Mouse (Mus musculus): Measurements from ENCODE around the gene Gpr171.
"Not testable (repeated sequence)": the region's sequence is repeated elsewhere in the genome, so short reads cannot be mapped to it uniquely, and the experiment has no call there.

DNA sequence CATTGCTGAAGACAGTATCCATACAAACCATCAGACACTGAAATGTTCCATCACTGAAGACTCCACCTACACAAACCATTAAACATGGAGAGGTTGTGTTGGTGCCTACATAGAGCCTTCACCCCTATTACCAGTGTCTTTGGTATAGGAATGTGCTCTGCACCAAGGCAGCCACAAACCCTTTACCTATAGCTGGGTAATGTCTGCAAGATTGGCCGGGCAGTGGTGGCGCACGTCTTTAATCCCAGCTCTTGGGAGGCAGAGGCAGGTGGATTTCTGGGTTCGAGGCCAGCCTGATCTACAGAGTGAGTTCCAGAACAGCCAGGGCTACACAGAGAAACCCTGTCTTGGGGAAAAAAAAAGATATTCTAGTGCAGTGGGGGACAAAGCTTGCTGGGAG, 11.7 kb upstream of the Gpr171 start:
- TF ChIP-seq CTCF (IDR thresholded peaks at IDR 0.05; ENCODE audit: low read depth, low read length); TAL1 (conservative IDR thresholded peaks at IDR 0.05; ENCODE audit: low read depth, low read length): not testable (repeated sequence)
